Mouse (Mus musculus) heart, adult 2 months (tissue): ENCODE data around the gene Desi2. TPM values are rescaled to one million over a fixed set of nuclear protein-coding genes. Genes with fewer than 3 reads are reported as not detected.
"Not testable (repeated sequence)": the region's sequence is repeated elsewhere in the genome, so short reads cannot be mapped to it uniquely, and the experiment has no call there.

Source experiments
- DNase-seq, 2 experiments: peaks; one replicate each; pipeline ENCODE4 v3.0.0; 2021
- H3K27ac ChIP-seq: fragments of 200-600 bp; 2 replicates; pipeline ENCODE4 v1.8.1; 2022
- H3K27me3 ChIP-seq: fragments of 200-500 bp; 2 replicates; pipeline ENCODE4 v1.6.1; 2012; ENCODE audit warnings: mild to moderate bottlenecking, low read length, inconsistent platforms, mixed read lengths; ENCODE audit not compliant: control insufficient read depth, insufficient read depth
- H3K36me3 ChIP-seq: fragments of 200-500 bp; 2 replicates; pipeline ENCODE4 v1.6.1; 2012; ENCODE audit warnings: low read length, inconsistent platforms; ENCODE audit not compliant: control insufficient read depth, insufficient read depth
- H3K4me1 ChIP-seq: fragments of 200-500 bp; 2 replicates; pipeline ENCODE4 v1.6.1; 2011; ENCODE audit warnings: low read length; ENCODE audit not compliant: control insufficient read depth, insufficient read depth
- H3K4me3 ChIP-seq: fragments of 200-600 bp; 2 replicates; pipeline ENCODE4 v1.8.1; 2022
- H3K79me2 ChIP-seq: fragments of 200-500 bp; replicated peaks from 2 replicates; pipeline ENCODE4 v1.6.1; 2012; ENCODE audit warnings: mild to moderate bottlenecking, inconsistent platforms, low read length, moderate library complexity, mixed read lengths; ENCODE audit not compliant: control insufficient read depth, insufficient read depth
- H3K9ac ChIP-seq: fragments of 200-500 bp; 2 replicates; pipeline ENCODE4 v1.6.1; 2012; ENCODE audit warnings: low read depth, mild to moderate bottlenecking, control low read depth, inconsistent platforms, low read length, mixed read lengths
- CTCF ChIP-seq: fragments of 200-600 bp; IDR thresholded peaks from 2 replicates; pipeline ENCODE4 v1.8.1; 2022; ENCODE audit warnings: antibody characterized with exemption, mild to moderate bottlenecking, moderate library complexity
- EP300 ChIP-seq: fragments of 200-500 bp; IDR thresholded peaks from 2 replicates; pipeline ENCODE4 v1.6.1; 2011; ENCODE audit warnings: low read depth, low read length, control low read depth; ENCODE audit not compliant: insufficient read depth
- POLR2A ChIP-seq: fragments of 200-500 bp; IDR thresholded peaks from 2 replicates; pipeline ENCODE4 v1.6.1; 2011; ENCODE audit warnings: mild to moderate bottlenecking, low read depth, low read length, control low read depth; ENCODE audit not compliant: insufficient read depth
- WGBS: fragments of 180-500 bp; shearing (Covaris S2); methylation state at CpG from one replicate; pipeline ENCODE4 v1.1.7; 2018; 5-methylcytosine and 5-hydroxymethylcytosine counted together
- intact Hi-C: fragments of 180-260 bp; cut with DNase I; formaldehyde crosslinking; loops from one replicate; pipeline ENCODE4 v1.15.1; 2025
- polyA plus RNA-seq: library from polyadenylated mRNA; depleted of rRNA; stranded (reverse); fragments of >200 nt; gene quantifications from 2 replicates; pipeline ENCODE4 v1.2.3, GENCODE M21; 2012
- total RNA-seq, 2 experiments: library from RNA; stranded (reverse); gene quantifications; 2 replicates each; pipeline ENCODE4 v1.2.3; 2021

The Desi2 gene
- total and polyA plus RNA-seq, 3 experiments: 7.2 to 18.1 (median 16.3) TPM

DNA sequence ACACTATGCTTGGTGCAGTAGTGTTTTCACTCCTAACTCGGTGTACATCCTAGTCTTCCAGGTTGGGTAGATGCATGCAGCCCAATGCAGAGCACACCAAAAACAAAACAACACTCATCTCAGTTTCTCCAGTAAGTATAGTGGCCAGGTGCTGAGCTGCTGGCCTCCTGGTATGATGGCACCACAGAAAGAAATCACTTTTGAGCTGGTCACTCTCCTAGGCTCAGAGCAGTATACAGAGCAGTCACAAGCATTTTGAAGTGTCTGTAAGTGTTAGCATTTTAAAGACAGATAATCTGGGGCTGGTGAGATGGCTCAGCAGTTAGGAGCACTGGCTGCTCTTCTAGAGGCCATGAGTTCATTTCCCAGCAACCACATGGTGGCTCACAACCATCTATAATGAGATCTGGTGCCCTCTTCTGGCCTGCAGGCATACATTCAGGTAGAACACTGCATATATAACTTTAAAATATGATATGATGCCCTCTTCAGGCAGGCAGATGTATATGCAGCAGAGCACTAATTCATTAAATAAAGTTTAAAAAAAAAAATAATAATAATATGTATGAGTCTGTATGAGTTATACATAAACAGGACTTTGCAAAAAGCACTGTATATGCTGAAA, 54.8 kb downstream of the Desi2 start:
- Histone ChIP-seq H3K4me1 (no peaks in the 10 kb centered on the region), H3K9ac (no peak overlapping the region), H3K27me3 (no peaks in the 10 kb centered on the region), H3K27ac (no peak overlapping the region), H3K79me2 (no peaks in the 10 kb centered on the region), H3K4me3 (no peak overlapping the region), H3K36me3 (no peaks in the 10 kb centered on the region)
- intact Hi-C loops: loop anchor here (5.0 kb wide), 2 partner anchors 35 to 95 kb away; no protein-coding TSS in a partner anchor
- DNase-seq: no peak
- WGBS: 97% methylated on average over 1 of the region's 1 CpGs
- TF ChIP-seq POLR2A (no peak), CTCF (peak; percentile 82)

DNA sequence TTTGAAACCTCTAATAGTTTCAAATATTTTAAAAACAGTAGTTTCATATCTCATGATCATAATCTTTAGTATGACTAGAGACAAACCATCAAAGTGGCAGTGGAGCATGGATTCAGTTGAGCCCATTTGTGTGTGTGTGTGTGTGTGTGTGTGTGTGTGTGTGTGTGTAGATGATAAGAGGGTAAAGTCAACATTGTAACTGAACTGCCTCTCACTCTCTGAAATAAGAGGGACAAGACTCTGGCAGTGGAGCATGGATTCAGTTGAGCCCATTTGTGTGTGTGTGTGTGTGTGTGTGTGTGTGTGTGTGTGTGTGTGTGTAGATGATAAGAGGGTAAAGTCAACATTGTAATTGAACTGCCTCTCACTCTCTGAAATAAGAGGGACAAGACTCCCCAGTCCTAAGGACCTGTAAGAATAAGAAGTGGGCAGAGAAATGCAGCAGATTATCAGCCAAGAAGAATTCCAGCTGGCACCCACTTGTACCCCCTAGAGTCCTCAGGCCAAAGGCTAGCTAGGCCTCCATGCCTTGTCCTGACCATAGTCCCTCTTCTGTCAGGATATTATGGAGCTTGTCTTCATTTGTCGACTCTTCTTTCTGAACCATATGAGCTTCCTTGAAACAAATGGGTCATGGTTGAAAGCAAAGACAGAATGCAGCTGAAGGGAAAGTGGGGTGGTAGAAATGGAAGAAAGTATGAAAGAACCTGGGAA, 61.0 kb downstream of the Desi2 start:
- intact Hi-C loops: no loop called here
- Histone ChIP-seq H3K27me3 (no peaks in the 10 kb centered on the region), H3K9ac (no peak overlapping the region), H3K79me2 (no peaks in the 10 kb centered on the region), H3K36me3 (peaks cover 3% of the 10 kb centered on the region), H3K27ac (no peak overlapping the region), H3K4me3 (no peak overlapping the region), H3K4me1 (no peaks in the 10 kb centered on the region; the same call in 1 of the 2 replicates)
- DNase-seq: no peak
- TF ChIP-seq CTCF: no peak
- 88% methylated on average over 1 of the region's 1 CpGs for WGBS

DNA sequence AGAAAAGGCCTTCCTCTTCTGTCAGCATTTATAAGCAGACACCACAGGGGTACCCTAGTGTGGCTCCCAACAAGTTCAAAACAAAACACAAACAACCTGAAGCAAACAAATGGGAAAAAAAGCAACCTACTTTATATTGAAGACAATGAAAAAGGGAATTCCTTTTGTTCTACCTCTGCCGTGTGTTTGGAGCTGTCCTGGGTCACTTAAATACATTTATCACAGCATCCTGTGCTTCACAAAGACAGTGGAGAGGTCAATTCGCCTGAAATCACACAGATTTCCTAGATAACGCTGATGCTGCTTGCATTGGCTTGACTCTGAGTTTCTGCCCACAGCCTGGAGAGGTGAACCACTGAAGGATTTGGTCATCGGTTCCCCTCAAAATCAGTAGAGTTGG, 67.4 kb downstream of the Desi2 start:
- no peaks in the 10 kb centered on the region for H3K27me3 ChIP-seq
- 82% methylated on average over 4 of the region's 4 CpGs for WGBS
- H3K79me2 ChIP-seq: no peaks in the 10 kb centered on the region
- H3K4me1 ChIP-seq: no peaks in the 10 kb centered on the region; the same call in 1 of the 2 replicates
- TF ChIP-seq EP300: no peak
- TF ChIP-seq POLR2A: no peak
- no peak for TF ChIP-seq CTCF
- no peak for DNase-seq
- no peak overlapping the region for H3K9ac ChIP-seq
- H3K4me3 ChIP-seq: no peak overlapping the region
- H3K27ac ChIP-seq: no peak overlapping the region
- intact Hi-C loops: no loop called here
- H3K36me3 ChIP-seq: peaks cover 5% of the 10 kb centered on the region

DNA sequence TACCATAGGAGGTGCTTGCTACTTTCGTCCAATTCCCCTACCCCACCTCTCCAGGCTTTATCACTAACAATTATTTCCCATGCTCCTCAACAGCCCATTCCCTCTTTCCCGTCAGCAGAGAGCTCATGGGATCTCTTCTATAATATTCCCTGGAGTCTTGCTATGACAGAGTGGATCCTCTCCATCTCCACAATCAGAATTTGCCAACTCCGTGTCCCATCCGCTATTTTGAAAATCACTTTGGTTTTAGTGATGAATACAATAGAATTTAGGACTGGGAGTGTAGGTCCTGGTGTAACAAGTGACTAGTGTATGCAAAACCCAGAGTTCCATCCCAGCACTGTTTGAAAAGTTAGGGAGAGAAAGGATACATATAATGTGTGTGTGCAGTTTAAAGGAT, 69.1 kb downstream of the Desi2 start:
- TF ChIP-seq CTCF (no peak), EP300 (no peak), POLR2A (no peak)
- H3K79me2 ChIP-seq: no peaks in the 10 kb centered on the region
- WGBS: 89% methylated on average over 4 of the region's 4 CpGs

DNA sequence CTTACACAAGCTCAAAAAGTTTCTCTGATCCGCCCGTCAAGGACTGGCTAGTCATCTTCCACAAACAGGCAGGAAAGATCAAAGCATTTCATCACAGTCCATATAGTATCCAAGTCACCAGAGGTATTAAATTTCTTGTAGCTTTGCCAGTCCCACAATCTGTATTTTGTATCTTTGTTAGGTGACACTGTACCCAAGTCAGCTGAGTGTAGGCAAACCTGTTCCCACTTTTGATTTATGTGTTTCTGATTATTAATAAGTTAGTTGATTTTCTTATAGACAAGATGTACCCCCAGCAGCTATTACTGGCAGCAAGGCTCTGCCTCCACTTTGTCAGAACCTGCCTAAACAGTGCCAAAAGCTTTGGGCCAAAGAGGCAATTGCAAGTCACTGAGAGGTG, 71.6 kb downstream of the Desi2 start:
- Histone ChIP-seq H3K4me1 (no peaks in the 10 kb centered on the region; the same call in 1 of the 2 replicates), H3K36me3 (peaks cover 3% of the 10 kb centered on the region; the same call in 1 of the 2 replicates), H3K9ac (no peak overlapping the region), H3K27me3 (no peaks in the 10 kb centered on the region), H3K79me2 (no peaks in the 10 kb centered on the region), H3K4me3 (no peak overlapping the region), H3K27ac (no peak overlapping the region)
- 98% methylated on average over 2 of the region's 2 CpGs for WGBS
- DNase-seq: peak in 1 of 2 experiments; percentile 7
- intact Hi-C loops: no loop called here
- TF ChIP-seq EP300: no peak
- no peak for TF ChIP-seq POLR2A
- TF ChIP-seq CTCF: no peak

More for the DNA sequence above, 69.1 kb downstream of the Desi2 start:
- Histone ChIP-seq H3K4me1 (no peaks in the 10 kb centered on the region; the same call in 1 of the 2 replicates), H3K27ac (no peak overlapping the region), H3K4me3 (no peak overlapping the region), H3K9ac (no peak overlapping the region), H3K27me3 (no peaks in the 10 kb centered on the region), H3K36me3 (peaks cover 3% of the 10 kb centered on the region; the same call in 1 of the 2 replicates)
- intact Hi-C loops: no loop called here
- DNase-seq: no peak

DNA sequence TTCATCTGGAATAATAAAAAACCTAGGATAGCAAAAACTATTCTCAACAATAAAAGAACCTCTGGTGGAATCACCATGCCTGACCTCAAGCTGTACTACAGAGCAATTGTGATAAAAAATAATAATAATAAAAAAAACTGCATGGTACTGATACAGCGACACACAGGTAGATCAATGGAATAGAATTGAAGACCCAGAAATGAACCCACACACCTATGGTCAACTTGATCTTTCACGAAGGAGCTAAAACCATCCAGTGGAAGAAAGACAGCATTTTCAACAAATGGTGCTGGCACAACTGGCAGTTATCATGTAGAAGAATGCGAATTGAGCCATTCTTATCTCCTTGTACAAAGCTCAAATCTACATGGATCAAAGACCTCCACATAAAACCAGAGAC, 78.2 kb downstream of the Desi2 start:
- H3K79me2 ChIP-seq, H3K4me3 ChIP-seq, H3K4me1 ChIP-seq, DNase-seq, H3K27me3 ChIP-seq, intact Hi-C loops, H3K27ac ChIP-seq, H3K9ac ChIP-seq, H3K36me3 ChIP-seq: not testable (repeated sequence)
- 92% methylated on average over 3 of the region's 3 CpGs for WGBS
